Mouse (Mus musculus): ENCODE data around the gene Egln1.

DNA sequence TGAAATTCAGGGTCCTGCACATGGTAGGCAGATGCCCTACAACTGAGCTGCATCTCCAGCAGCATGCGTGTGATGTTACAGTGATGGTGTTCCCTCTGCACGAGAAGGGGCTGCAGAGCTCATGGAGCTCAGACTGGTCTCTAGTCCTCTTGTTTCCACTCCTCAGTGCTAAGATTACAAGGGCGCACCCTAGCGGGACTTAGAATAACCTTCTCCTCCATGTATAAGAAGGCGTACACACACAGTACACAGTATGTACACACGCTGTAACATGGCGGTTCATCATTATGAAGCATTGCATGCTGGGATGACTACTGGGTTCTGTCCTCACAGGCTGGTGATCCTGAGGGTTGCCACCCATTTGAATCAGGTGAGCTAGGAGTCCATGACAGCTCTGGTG, 77.0 kb downstream of the Egln1 start:
- TF ChIP-seq CTCF (IDR thresholded peaks at IDR 0.05) (no peak), EP300 (IDR thresholded peaks at IDR 0.05; ENCODE audit: insufficient read depth, low read depth, low read length) (no peak)
